Mouse (Mus musculus) urinary bladder, postnatal 4 days (tissue): ENCODE measurements around the gene Nras.

ENCODE experiments used
- DNase-seq, 2 experiments: peaks; one replicate each; pipeline ENCODE4 v3.0.0; 2021 to 2022; ENCODE audit warnings: low spot score in 2 of 2

Gene Nras

GRCm38 (mm10) chr3:103098662-103099061 is 40.6 kb downstream of the Nras start:
- no peak for DNase-seq

- DNase-seq, result no peak
Measured at GRCm38 (mm10) chr3:103099667-103100066, 41.6 kb downstream of the Nras start.

GRCm38 (mm10) chr3:103100735-103101134 is 42.6 kb downstream of the Nras start:
- no peak for DNase-seq

- DNase-seq, result no peak
Measured at GRCm38 (mm10) chr3:103101194-103101593, 43.1 kb downstream of the Nras start.

GRCm38 (mm10) chr3:103101909-103102308 is 43.8 kb downstream of the Nras start:
- no peak for DNase-seq

GRCm38 (mm10) chr3:103102454-103103390 is 44.6 kb downstream of the Nras start, which contains the start of gene Dennd2c:
Gene Dennd2c (plus strand): TSS chr3:103102604.
- DNase-seq, result peak; percentile 93 to 98

- no peak for DNase-seq
Measured at GRCm38 (mm10) chr3:103107565-103108240, 49.6 kb downstream of the Nras start.

GRCm38 (mm10) chr3:103112216-103112615 is 54.1 kb downstream of the Nras start:
- DNase-seq, result no peak
